Mouse (Mus musculus): Measurements from ENCODE around the gene Slc37a3. TPM values are rescaled to one million over a fixed set of nuclear protein-coding genes. Genes with fewer than 3 reads are reported as not detected.
A peak's percentile ranks its signal among the peaks of the same experiment; 100 is the strongest.

The Slc37a3 gene
- 28.6 and 30.8 TPM in 2 replicates for polyA plus RNA-seq (2012; rRNA removed)

DNA sequence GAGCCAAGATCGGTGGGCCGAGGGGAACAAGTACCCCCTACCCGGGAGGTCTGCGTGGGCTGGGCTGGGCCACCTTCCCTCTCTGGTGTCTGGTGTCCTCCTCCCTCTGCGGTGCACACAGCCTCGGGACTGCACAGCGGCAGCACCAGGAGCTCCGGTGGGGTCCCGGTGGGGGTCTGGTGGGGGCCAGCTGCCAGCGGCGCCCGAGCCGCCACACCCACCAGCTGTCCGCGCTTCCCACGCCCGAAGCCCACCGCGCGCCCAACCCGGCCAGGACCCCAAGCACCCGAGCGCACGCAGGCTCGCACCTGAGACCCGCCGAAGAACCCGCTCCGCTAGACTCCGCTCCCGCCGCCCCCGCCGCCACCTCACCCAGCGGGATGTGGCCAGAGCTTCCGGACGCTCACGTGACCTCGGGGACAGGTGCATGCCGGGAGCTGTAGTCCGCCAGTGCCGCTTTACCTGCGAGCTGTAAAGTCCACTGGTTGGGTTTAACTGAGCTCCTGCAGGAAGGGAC, at the start of gene Slc37a3:
Gene Slc37a3 (minus strand): TSS at position 365 of the 517 bp plus-strand sequence.
- H3K36me3 ChIP-seq (ENCODE audit: control insufficient read depth, insufficient read depth, low read length) = peaks cover 3% of the 10 kb centered on the region; the same call in 1 of the 2 replicates
- peak; percentile 95 for DNase-seq
- no peak within 1 kb of the TSS for H3K27ac ChIP-seq (ENCODE audit: control insufficient read depth, insufficient read depth, low read length)
- under 1% methylated on average over 43 of the region's 43 CpGs for WGBS
- H3K27me3 ChIP-seq (ENCODE audit: control insufficient read depth, insufficient read depth, low read length) = no peaks in the 10 kb centered on the region
- peak within 1 kb of the TSS; percentile 94 for H3K4me3 ChIP-seq (ENCODE audit: control insufficient read depth, insufficient read depth, low read length)
- peak; percentile 81 for TF ChIP-seq POLR2A (IDR thresholded peaks at IDR 0.05; ENCODE audit: control insufficient read depth, extremely low read depth, insufficient read depth, low read length, poor library complexity)
- TF ChIP-seq CTCF (IDR thresholded peaks at IDR 0.05; ENCODE audit: borderline replicate concordance, control insufficient read depth, extremely low read depth, insufficient read depth, low read length, poor library complexity) = no peak
- peaks cover 37% of the 10 kb centered on the region for H3K4me1 ChIP-seq (replicated peaks; ENCODE audit: control insufficient read depth, insufficient read depth, low read length)

DNA sequence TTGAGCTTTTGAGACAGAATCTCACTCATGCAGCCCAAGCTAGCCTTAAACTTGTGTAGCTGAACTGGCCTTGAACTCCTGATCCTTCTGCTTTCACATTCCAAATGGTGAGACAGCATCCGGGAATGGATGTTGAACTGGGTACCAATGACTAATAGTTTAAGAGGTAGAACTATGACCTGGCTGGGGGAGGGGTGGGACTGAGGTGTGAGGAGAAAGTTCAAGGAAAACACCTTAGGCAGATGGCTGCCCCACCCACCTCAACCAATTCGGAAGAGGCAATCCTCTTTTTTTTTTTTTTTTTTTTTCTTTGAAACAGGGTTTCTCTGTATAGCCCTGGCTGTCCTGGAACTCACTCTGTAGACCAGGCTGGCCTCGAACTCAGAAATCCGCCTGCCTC, 49.2 kb upstream of the Slc37a3 start:
- H3K27me3 ChIP-seq (ENCODE audit: control insufficient read depth, insufficient read depth, low read length) = no peaks in the 10 kb centered on the region
- WGBS = 97% methylated on average over 4 of the region's 4 CpGs
- no peak overlapping the region for H3K4me3 ChIP-seq (ENCODE audit: control insufficient read depth, insufficient read depth, low read length)

DNA sequence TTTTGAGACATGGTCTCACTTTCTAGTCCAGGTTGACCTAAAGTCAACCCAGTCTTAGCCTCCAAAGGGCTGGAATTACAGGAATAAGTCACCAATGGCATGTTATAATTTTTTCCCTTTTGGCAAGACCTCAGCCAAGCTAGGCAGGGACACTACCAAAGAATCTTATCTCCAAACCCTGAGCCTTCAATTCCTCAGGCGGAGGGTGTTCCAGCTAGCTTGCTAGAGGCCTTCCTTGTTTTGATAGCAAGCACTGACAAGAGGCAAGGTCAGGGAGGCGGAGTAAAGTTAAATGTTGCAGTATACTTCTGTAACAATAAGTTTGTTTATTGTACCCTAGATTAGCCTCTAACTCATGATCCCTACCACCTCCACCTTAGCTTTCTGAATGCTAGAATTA, 47.7 kb upstream of the Slc37a3 start:
- no peak for DNase-seq
- TF ChIP-seq POLR2A (IDR thresholded peaks at IDR 0.05; ENCODE audit: control insufficient read depth, extremely low read depth, insufficient read depth, low read length, poor library complexity) (no peak), CTCF (IDR thresholded peaks at IDR 0.05; ENCODE audit: borderline replicate concordance, control insufficient read depth, extremely low read depth, insufficient read depth, low read length, poor library complexity) (no peak)
- 93% methylated on average over 2 of the region's 2 CpGs for WGBS
- Histone ChIP-seq H3K27me3 (ENCODE audit: control insufficient read depth, insufficient read depth, low read length) (no peaks in the 10 kb centered on the region), H3K36me3 (ENCODE audit: control insufficient read depth, insufficient read depth, low read length) (no peaks in the 10 kb centered on the region), H3K4me1 (replicated peaks; ENCODE audit: control insufficient read depth, insufficient read depth, low read length) (no peaks in the 10 kb centered on the region; the same call in 1 of the 2 replicates), H3K27ac (ENCODE audit: control insufficient read depth, insufficient read depth, low read length) (no peak overlapping the region), H3K4me3 (ENCODE audit: control insufficient read depth, insufficient read depth, low read length) (no peak overlapping the region)

More for the DNA sequence above, 49.2 kb upstream of the Slc37a3 start:
- no peak for DNase-seq
- no peak for TF ChIP-seq POLR2A (IDR thresholded peaks at IDR 0.05; ENCODE audit: control insufficient read depth, extremely low read depth, insufficient read depth, low read length, poor library complexity)
- no peak for TF ChIP-seq CTCF (IDR thresholded peaks at IDR 0.05; ENCODE audit: borderline replicate concordance, control insufficient read depth, extremely low read depth, insufficient read depth, low read length, poor library complexity)
- Histone ChIP-seq H3K36me3 (ENCODE audit: control insufficient read depth, insufficient read depth, low read length) (no peaks in the 10 kb centered on the region), H3K27ac (ENCODE audit: control insufficient read depth, insufficient read depth, low read length) (no peak overlapping the region), H3K4me1 (replicated peaks; ENCODE audit: control insufficient read depth, insufficient read depth, low read length) (no peaks in the 10 kb centered on the region)

DNA sequence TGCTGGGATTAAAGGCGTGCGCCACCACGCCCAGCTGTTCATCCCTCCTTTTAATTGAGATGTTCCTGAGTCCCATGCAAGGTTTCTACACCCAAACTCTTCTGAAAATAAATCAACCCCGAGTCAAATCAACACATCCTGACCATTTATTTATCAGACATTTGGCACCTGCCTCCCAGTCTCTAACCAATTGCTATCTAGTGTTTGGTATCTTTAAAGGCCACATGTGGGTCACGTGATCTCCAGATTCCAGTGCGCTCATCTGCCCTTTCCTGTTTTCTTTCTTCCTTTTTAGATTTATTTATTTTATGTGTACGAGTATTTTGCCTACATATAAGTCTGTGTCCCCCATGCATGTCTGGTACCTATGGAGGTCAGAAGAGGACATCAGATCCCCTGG, 46.2 kb upstream of the Slc37a3 start:
- Histone ChIP-seq H3K27ac (ENCODE audit: control insufficient read depth, insufficient read depth, low read length) (no peak overlapping the region), H3K36me3 (ENCODE audit: control insufficient read depth, insufficient read depth, low read length) (no peaks in the 10 kb centered on the region), H3K4me1 (replicated peaks; ENCODE audit: control insufficient read depth, insufficient read depth, low read length) (no peaks in the 10 kb centered on the region; the same call in 1 of the 2 replicates), H3K27me3 (ENCODE audit: control insufficient read depth, insufficient read depth, low read length) (no peaks in the 10 kb centered on the region), H3K4me3 (ENCODE audit: control insufficient read depth, insufficient read depth, low read length) (no peak overlapping the region)
- 93% methylated on average over 7 of the region's 7 CpGs for WGBS
- TF ChIP-seq CTCF (IDR thresholded peaks at IDR 0.05; ENCODE audit: borderline replicate concordance, control insufficient read depth, extremely low read depth, insufficient read depth, low read length, poor library complexity) (no peak), POLR2A (IDR thresholded peaks at IDR 0.05; ENCODE audit: control insufficient read depth, extremely low read depth, insufficient read depth, low read length, poor library complexity) (no peak)
- no peak for DNase-seq

DNA sequence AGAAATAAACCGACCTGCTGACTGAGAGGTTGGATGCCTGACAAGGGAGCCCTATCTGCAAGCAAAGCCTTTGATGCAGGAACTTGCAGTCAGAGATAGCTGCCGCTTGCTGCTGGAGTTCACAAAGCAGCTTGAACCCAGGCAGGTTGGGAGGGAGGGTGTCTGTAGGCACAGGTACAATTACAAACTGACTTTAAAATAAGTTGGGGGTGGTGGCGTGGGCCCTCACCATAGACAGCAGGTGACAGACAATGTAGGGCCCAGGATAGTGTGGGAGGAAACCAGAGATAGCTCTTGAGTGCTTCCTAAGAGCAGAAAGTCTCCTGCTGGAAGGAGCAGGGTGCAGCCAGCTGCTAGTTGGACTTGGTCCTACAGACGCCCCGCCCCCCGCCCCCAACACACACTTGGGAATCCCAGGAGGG, 45.7 kb upstream of the Slc37a3 start:
- H3K4me1 ChIP-seq (replicated peaks; ENCODE audit: control insufficient read depth, insufficient read depth, low read length) = no peaks in the 10 kb centered on the region; the same call in 1 of the 2 replicates
- H3K36me3 ChIP-seq (ENCODE audit: control insufficient read depth, insufficient read depth, low read length) = no peaks in the 10 kb centered on the region
- H3K27me3 ChIP-seq (ENCODE audit: control insufficient read depth, insufficient read depth, low read length) = no peaks in the 10 kb centered on the region
- WGBS = 86% methylated on average over 6 of the region's 6 CpGs
- DNase-seq = no peak
- no peak for TF ChIP-seq POLR2A (IDR thresholded peaks at IDR 0.05; ENCODE audit: control insufficient read depth, extremely low read depth, insufficient read depth, low read length, poor library complexity)
- no peak for TF ChIP-seq CTCF (IDR thresholded peaks at IDR 0.05; ENCODE audit: borderline replicate concordance, control insufficient read depth, extremely low read depth, insufficient read depth, low read length, poor library complexity)
- no peak overlapping the region for H3K27ac ChIP-seq (ENCODE audit: control insufficient read depth, insufficient read depth, low read length)
- no peak overlapping the region for H3K4me3 ChIP-seq (ENCODE audit: control insufficient read depth, insufficient read depth, low read length)

- no peak for TF ChIP-seq POLR2A (IDR thresholded peaks at IDR 0.05; ENCODE audit: control insufficient read depth, extremely low read depth, insufficient read depth, low read length, poor library complexity)
- no peak for TF ChIP-seq CTCF (IDR thresholded peaks at IDR 0.05; ENCODE audit: borderline replicate concordance, control insufficient read depth, extremely low read depth, insufficient read depth, low read length, poor library complexity)
- no peaks in the 10 kb centered on the region for H3K36me3 ChIP-seq (ENCODE audit: control insufficient read depth, insufficient read depth, low read length)
- no peak overlapping the region for H3K27ac ChIP-seq (ENCODE audit: control insufficient read depth, insufficient read depth, low read length)
- WGBS = 89% methylated on average over 4 of the region's 4 CpGs
- H3K4me1 ChIP-seq (replicated peaks; ENCODE audit: control insufficient read depth, insufficient read depth, low read length) = no peaks in the 10 kb centered on the region; the same call in 1 of the 2 replicates
- DNase-seq = no peak
- no peak overlapping the region for H3K4me3 ChIP-seq (ENCODE audit: control insufficient read depth, insufficient read depth, low read length)
- H3K27me3 ChIP-seq (ENCODE audit: control insufficient read depth, insufficient read depth, low read length) = no peaks in the 10 kb centered on the region
Observed at GRCm38 (mm10) chr6:39420867-39421266, 43.4 kb upstream of the Slc37a3 start.

All from thymus, adult 2 months (tissue).